Mouse (Mus musculus) B cell, adult 2 months (primary cell): ENCODE data around the gene Mettl24.

Experiments
- DNase-seq, 2 experiments: peaks; one replicate each; pipeline ENCODE4 v3.0.0; 2022

Gene Mettl24

GRCm38 (mm10) chr10:40683092-40683867 lies at the start of gene Mettl24:
Gene Mettl24 (plus strand): TSS chr10:40683282.
- DNase-seq = no peak

DNA sequence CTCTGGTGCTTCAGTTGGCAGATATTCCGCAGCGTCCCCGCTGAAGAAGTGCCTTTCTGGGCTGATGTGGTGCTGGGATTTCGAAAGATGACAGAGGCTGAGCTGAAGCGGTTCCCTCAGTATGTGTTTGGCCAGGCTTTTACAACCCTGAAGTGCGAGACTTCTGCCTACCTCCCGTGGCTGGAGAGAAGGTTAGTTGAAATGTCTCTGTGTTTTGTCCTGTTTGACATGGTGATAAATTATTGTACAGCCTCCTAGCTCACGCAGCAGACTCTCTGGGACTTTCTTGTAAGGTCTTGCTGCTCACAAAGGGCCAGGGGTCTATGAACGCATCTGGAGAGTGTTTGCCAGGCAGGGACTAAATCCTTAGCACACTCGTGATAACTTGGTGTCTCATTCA lies 45.8 kb upstream of the Mettl24 start:
- no peak for DNase-seq

- DNase-seq = no peak
Observed at GRCm38 (mm10) chr10:40638276-40638675, 44.8 kb upstream of the Mettl24 start.

DNA sequence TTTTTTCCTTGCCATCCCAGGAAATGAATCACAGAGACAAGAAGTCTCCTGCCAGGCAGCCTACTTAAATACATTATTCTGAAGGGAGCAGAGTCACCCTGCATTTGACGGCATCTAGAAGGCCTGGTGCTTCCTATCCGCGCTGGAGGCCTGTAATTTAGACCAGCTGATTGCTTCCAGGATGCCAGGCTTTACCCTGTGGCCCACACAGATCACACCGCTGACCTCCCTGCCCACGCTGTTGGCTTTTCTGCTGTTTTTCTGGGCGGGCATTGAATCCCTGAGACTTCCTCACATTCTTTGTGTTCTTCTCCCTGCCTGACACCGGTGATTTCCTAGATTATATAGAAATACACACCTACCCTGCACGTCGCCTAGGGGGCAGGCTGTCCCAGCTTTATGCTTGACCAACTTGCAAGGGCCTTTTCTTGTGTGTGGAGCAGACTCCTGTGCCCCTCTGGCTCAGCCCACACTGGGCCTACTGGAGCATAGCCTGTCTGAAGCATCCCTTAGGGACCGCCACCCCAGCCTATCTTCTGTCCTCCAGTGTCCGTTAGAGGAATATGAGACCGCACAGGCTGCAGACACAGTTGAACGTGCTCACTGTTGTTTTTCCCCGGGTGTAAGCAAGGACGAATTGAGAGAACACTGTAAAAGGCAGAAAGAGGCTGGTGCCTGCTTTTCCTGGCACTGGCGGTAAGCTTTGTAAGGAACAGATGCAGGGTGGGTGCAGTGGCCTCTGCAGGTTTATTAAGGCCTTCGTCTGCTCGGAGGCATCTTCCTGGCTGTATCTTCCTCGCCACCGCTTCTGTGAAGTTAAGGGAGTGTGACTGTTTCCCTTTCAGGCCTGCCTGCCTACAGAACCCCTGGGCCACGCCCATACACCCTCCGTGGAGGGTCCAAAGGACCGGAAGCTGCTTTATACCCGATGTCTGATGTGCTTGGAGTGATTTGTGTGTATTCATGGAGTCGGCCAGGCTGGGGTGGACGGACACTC lies 44.0 kb upstream of the Mettl24 start:
- DNase-seq = no peak

DNA sequence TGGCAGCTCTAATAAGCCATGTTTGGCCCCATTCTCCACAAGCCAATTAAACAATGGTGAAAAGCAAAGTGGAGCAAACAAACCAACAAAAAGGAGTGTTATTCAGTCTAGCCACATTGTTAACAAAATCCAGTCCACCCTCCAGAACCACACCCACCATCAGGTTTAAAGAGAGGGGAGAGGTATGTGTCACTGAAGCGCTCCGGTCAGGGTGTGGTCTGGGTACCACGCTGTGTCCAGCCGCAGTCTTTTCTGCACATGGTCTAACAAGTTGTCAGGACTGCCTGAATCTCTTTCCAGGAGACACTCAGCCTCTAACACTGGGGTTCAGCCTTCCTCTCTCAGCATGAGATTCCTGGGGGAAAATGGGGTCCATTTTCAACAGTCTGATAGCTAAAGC lies 42.7 kb upstream of the Mettl24 start:
- no peak for DNase-seq

DNA sequence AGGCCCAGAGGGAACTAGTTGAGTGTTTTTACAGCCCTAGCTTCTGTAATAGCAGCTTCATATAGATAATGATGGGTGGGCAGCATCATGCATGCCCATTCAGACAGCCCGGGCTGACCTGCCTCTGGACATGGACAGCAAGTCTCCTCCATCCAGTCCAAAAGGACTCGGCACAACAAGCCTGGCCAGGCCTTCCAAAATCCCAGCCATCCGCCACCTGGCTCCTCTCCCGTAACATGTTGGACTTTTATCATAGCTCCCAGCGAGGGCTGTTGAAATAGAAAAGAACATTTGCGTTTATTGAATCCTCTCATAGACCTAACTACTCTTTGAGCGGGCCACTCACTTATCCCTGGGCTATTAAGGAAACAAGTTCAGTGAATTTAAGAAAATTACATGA lies 41.2 kb upstream of the Mettl24 start:
- no peak for DNase-seq

GRCm38 (mm10) chr10:40643126-40643525 lies 40.0 kb upstream of the Mettl24 start:
- no peak for DNase-seq

DNA sequence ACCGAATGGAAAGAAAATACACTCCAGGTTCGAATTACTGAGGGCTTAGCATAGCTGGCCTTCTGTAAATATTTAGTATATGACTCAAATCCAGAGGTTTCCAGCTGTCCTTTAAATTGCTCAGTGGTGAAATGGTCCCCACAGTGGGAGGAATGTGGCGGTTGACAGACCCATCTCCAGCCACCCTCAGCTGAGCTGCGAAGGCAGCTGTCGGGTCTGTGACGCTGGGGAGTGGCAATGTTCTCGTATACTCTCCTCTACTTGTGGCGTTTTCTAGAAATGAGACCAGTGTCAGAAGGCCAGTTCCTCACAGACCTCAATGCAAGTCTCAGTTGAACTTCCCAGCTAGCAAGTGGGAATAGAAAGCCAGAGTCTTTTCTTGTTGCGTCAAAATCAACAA lies 38.6 kb upstream of the Mettl24 start:
- no peak for DNase-seq

DNA sequence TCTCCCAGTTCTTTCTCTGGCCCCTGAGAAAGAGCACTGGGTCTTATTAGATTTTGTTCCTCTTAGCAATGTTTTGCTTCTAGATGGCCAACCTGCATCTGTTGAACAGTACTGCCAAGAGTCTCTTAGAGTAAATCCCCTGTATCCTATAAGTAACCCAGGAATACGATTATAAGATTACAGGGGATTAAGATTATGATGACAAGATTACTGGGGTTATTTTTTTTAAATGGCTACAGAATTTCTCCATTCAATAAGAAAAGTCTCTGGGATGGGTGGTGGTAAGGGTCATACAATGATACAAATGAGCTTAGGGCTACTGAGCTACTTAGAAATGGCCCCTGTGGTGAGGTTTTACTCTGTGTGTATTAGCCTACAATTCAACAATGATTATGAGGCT lies 37.7 kb upstream of the Mettl24 start:
- DNase-seq = no peak

- DNase-seq = no peak
Observed at GRCm38 (mm10) chr10:40648776-40649175, 34.3 kb upstream of the Mettl24 start.

DNA sequence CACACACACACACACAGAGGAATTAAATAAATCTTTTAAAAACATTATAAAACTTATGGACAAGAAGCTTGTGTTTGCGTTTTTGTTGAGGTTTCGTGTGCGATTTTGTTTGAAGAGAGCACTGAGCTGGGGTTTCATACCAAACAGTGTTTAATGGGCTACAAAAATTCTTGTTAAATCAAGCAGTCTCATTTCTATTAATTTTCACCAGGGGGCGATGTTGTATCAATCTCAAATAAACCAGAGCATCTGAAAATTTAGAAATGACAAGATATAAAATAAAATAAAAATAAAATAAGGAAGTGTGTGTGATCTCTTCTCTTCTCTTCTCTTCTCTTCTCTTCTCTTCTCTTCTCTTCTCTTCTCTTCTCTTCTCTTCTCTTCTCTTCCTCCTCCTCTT lies 33.4 kb upstream of the Mettl24 start:
- no peak for DNase-seq

- DNase-seq = no peak
Observed at GRCm38 (mm10) chr10:40651676-40652075, 31.4 kb upstream of the Mettl24 start.

DNA sequence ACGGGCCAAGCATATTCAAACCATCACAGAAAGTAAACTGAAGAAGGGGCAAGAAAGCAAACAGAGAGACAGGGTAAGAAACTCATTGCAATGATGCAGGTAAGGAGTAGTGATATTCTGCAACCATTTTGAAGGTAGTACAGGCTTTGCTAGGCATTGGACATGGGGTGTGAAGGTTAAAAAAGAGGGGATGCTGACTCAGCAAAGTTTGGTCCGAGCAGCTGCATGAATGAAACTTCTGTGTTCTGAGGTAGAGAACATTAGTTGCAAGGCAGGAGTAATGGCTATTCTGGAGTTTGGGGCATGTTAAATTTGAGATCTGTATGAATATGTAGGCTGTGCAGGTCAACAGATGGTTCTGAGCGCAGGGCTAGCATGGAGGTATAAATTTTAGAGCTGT lies 17.8 kb upstream of the Mettl24 start:
- no peak for DNase-seq

GRCm38 (mm10) chr10:40666943-40667342 lies 16.1 kb upstream of the Mettl24 start:
- DNase-seq = no peak

DNA sequence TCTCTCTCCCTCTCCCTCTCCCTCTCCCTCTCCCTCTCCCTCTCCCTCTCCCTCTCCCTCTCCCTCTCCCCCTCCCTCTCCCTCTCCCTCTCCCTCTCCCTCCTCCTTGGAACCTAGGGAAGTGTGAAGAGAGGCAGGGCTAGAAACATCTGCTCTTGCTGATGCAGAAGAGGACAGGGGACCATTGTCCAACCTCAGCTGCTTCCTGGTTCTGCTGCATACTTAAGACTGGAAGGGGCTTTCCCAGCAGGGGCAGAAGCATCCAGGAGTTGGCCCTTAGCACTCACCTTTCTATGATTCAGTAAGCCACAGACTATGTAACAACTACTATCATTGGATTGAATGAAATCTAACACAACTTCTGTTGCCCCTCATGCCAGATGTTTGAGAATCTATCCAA lies 14.4 kb upstream of the Mettl24 start:
- DNase-seq = no peak

- DNase-seq = no peak
Observed at GRCm38 (mm10) chr10:40672587-40673296, 10.3 kb upstream of the Mettl24 start.

DNA sequence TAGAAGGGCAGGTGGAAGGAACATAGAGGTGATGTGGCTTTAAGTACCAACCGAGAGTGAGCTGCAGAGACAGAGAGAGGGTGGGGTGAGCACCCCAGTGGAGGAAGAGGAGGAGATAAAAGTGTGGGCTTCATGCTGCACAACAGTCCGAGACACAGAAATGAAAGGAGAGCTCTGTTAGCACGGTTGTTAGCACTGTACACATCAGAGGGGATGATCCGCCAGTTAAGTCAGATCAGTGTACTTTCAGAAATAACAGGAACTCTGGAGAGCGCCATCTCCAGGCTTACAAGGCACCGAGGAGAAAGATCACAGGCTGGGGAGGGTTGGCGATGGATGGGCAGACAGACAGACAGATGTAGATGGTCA lies 9.8 kb upstream of the Mettl24 start:
- DNase-seq = no peak

- DNase-seq = no peak
Observed at GRCm38 (mm10) chr10:40674151-40674550, 8.9 kb upstream of the Mettl24 start.

- no peak for DNase-seq
Observed at GRCm38 (mm10) chr10:40675921-40676320, 7.2 kb upstream of the Mettl24 start.

- no peak for DNase-seq
Observed at GRCm38 (mm10) chr10:40678477-40678876, 4.6 kb upstream of the Mettl24 start.

DNA sequence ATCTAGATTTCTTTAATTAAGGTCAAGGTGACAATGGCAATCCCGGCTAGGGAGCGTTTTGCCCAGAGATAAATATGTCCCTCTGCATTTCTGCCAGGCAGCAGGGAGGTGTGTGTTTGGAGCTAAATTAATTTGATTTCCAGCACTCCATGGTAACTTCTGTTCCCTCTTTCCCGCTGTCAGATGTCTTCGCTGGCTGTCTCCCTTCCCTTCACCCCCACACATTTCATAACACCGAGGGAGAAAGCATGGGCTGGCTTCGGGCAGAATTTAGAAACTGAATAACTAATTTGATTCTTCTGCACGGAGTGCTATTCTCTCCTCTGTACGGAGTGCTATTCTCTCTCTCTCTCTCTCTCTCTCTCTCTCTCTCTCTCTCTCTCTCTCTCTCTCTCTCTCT lies 612 bp upstream of the Mettl24 start:
- no peak for DNase-seq

- no peak for DNase-seq
Observed at GRCm38 (mm10) chr10:40683868-40684253, 779 bp downstream of the Mettl24 start.

DNA sequence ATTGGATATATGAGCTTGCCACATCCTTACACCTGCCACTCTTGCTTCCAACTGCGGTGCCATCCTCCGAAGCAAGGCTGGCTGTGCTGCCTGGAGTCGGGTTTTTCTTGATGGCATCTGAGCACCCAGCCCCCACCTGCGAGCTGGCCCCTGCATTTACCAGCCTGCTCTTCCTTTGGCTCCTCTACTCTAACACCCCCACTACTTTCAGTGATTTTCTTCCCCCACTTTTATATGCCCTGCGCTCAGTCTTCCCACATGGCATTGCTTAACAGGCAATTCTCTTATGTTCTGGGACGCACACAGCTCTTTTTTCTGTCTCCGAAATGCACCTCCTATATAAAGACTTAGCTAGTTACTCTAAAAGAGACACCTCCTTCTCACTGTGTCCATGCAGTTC lies 1.2 kb downstream of the Mettl24 start:
- DNase-seq = no peak
